Mouse (Mus musculus): ENCODE measurements around the gene Rhob.

The Rhob gene

GRCm38 (mm10) chr12:8499871-8500596, at the start of gene Rhob:
Gene Rhob, minus strand, starts transcription at chr12:8500009.
- DNase-seq (ENCODE audit: low read depth, low spot score), result peak; percentile 98
- H3K27me3 ChIP-seq (ENCODE audit: control insufficient read depth, insufficient read depth, low read length, poor library complexity, severe bottlenecking), result no peaks in the 10 kb centered on the region

GRCm38 (mm10) chr12:8547357-8547756, 47.5 kb upstream of the Rhob start:
- Histone ChIP-seq H3K27me3 (ENCODE audit: control insufficient read depth, insufficient read depth, low read length, poor library complexity, severe bottlenecking) (no peaks in the 10 kb centered on the region), H3K36me3 (ENCODE audit: control insufficient read depth, insufficient read depth, low read length, poor library complexity, severe bottlenecking) (no peaks in the 10 kb centered on the region)
- DNase-seq (ENCODE audit: low read depth, low spot score), result peak; percentile 88

More at GRCm38 (mm10) chr12:8499871-8500596, at the start of gene Rhob:
- no peaks in the 10 kb centered on the region for H3K36me3 ChIP-seq (ENCODE audit: control insufficient read depth, insufficient read depth, low read length, poor library complexity, severe bottlenecking)

GRCm38 (mm10) chr12:8546801-8547200, 47.0 kb upstream of the Rhob start:
- H3K27me3 ChIP-seq (ENCODE audit: control insufficient read depth, insufficient read depth, low read length, poor library complexity, severe bottlenecking), result no peaks in the 10 kb centered on the region
- H3K36me3 ChIP-seq (ENCODE audit: control insufficient read depth, insufficient read depth, low read length, poor library complexity, severe bottlenecking), result no peaks in the 10 kb centered on the region
- no peak for DNase-seq (ENCODE audit: low read depth, low spot score)

GRCm38 (mm10) chr12:8545066-8545610, 45.3 kb upstream of the Rhob start:
- no peaks in the 10 kb centered on the region for H3K36me3 ChIP-seq (ENCODE audit: control insufficient read depth, insufficient read depth, low read length, poor library complexity, severe bottlenecking)
- no peak for DNase-seq (ENCODE audit: low read depth, low spot score)
- H3K27me3 ChIP-seq (ENCODE audit: control insufficient read depth, insufficient read depth, low read length, poor library complexity, severe bottlenecking), result no peaks in the 10 kb centered on the region

- H3K36me3 ChIP-seq (ENCODE audit: control insufficient read depth, insufficient read depth, low read length, poor library complexity, severe bottlenecking), result no peaks in the 10 kb centered on the region
- H3K27me3 ChIP-seq (ENCODE audit: control insufficient read depth, insufficient read depth, low read length, poor library complexity, severe bottlenecking), result no peaks in the 10 kb centered on the region
- no peak for DNase-seq (ENCODE audit: low read depth, low spot score)
These were observed 42.6 kb upstream of the Rhob start for GRCm38 (mm10) chr12:8542371-8542770.

GRCm38 (mm10) chr12:8539471-8539870, 39.7 kb upstream of the Rhob start:
- H3K36me3 ChIP-seq (ENCODE audit: control insufficient read depth, insufficient read depth, low read length, poor library complexity, severe bottlenecking), result no peaks in the 10 kb centered on the region
- no peak for DNase-seq (ENCODE audit: low read depth, low spot score)
- H3K27me3 ChIP-seq (ENCODE audit: control insufficient read depth, insufficient read depth, low read length, poor library complexity, severe bottlenecking), result no peaks in the 10 kb centered on the region

GRCm38 (mm10) chr12:8537291-8537690, 37.5 kb upstream of the Rhob start:
- Histone ChIP-seq H3K36me3 (ENCODE audit: control insufficient read depth, insufficient read depth, low read length, poor library complexity, severe bottlenecking) (no peaks in the 10 kb centered on the region), H3K27me3 (ENCODE audit: control insufficient read depth, insufficient read depth, low read length, poor library complexity, severe bottlenecking) (no peaks in the 10 kb centered on the region)
- no peak for DNase-seq (ENCODE audit: low read depth, low spot score)

GRCm38 (mm10) chr12:8536221-8536965, 36.6 kb upstream of the Rhob start:
- Histone ChIP-seq H3K36me3 (ENCODE audit: control insufficient read depth, insufficient read depth, low read length, poor library complexity, severe bottlenecking) (no peaks in the 10 kb centered on the region), H3K27me3 (ENCODE audit: control insufficient read depth, insufficient read depth, low read length, poor library complexity, severe bottlenecking) (no peaks in the 10 kb centered on the region)
- no peak for DNase-seq (ENCODE audit: low read depth, low spot score)

GRCm38 (mm10) chr12:8535596-8535995, 35.8 kb upstream of the Rhob start:
- DNase-seq (ENCODE audit: low read depth, low spot score), result no peak
- Histone ChIP-seq H3K36me3 (ENCODE audit: control insufficient read depth, insufficient read depth, low read length, poor library complexity, severe bottlenecking) (no peaks in the 10 kb centered on the region), H3K27me3 (ENCODE audit: control insufficient read depth, insufficient read depth, low read length, poor library complexity, severe bottlenecking) (no peaks in the 10 kb centered on the region)

- no peak for DNase-seq (ENCODE audit: low read depth, low spot score)
- no peaks in the 10 kb centered on the region for H3K27me3 ChIP-seq (ENCODE audit: control insufficient read depth, insufficient read depth, low read length, poor library complexity, severe bottlenecking)
- H3K36me3 ChIP-seq (ENCODE audit: control insufficient read depth, insufficient read depth, low read length, poor library complexity, severe bottlenecking), result no peaks in the 10 kb centered on the region
These were observed 35.1 kb upstream of the Rhob start for GRCm38 (mm10) chr12:8534915-8535314.

GRCm38 (mm10) chr12:8527770-8528169, 28.0 kb upstream of the Rhob start:
- DNase-seq (ENCODE audit: low read depth, low spot score), result no peak
- Histone ChIP-seq H3K27me3 (ENCODE audit: control insufficient read depth, insufficient read depth, low read length, poor library complexity, severe bottlenecking) (no peaks in the 10 kb centered on the region), H3K36me3 (ENCODE audit: control insufficient read depth, insufficient read depth, low read length, poor library complexity, severe bottlenecking) (no peaks in the 10 kb centered on the region)

- H3K27me3 ChIP-seq (ENCODE audit: control insufficient read depth, insufficient read depth, low read length, poor library complexity, severe bottlenecking), result no peaks in the 10 kb centered on the region
- DNase-seq (ENCODE audit: low read depth, low spot score), result no peak
- H3K36me3 ChIP-seq (ENCODE audit: control insufficient read depth, insufficient read depth, low read length, poor library complexity, severe bottlenecking), result no peaks in the 10 kb centered on the region
These were observed 27.4 kb upstream of the Rhob start for GRCm38 (mm10) chr12:8527175-8527574.

GRCm38 (mm10) chr12:8524062-8524461, 24.3 kb upstream of the Rhob start:
- H3K36me3 ChIP-seq (ENCODE audit: control insufficient read depth, insufficient read depth, low read length, poor library complexity, severe bottlenecking), result no peaks in the 10 kb centered on the region
- no peaks in the 10 kb centered on the region for H3K27me3 ChIP-seq (ENCODE audit: control insufficient read depth, insufficient read depth, low read length, poor library complexity, severe bottlenecking)
- no peak for DNase-seq (ENCODE audit: low read depth, low spot score)

GRCm38 (mm10) chr12:8522711-8523110, 22.9 kb upstream of the Rhob start:
- no peaks in the 10 kb centered on the region for H3K36me3 ChIP-seq (ENCODE audit: control insufficient read depth, insufficient read depth, low read length, poor library complexity, severe bottlenecking)
- DNase-seq (ENCODE audit: low read depth, low spot score), result no peak
- no peaks in the 10 kb centered on the region for H3K27me3 ChIP-seq (ENCODE audit: control insufficient read depth, insufficient read depth, low read length, poor library complexity, severe bottlenecking)

- H3K36me3 ChIP-seq (ENCODE audit: control insufficient read depth, insufficient read depth, low read length, poor library complexity, severe bottlenecking), result no peaks in the 10 kb centered on the region
- H3K27me3 ChIP-seq (ENCODE audit: control insufficient read depth, insufficient read depth, low read length, poor library complexity, severe bottlenecking), result no peaks in the 10 kb centered on the region
- peak; percentile 56 for DNase-seq (ENCODE audit: low read depth, low spot score)
These were observed 21.7 kb upstream of the Rhob start for GRCm38 (mm10) chr12:8521375-8522047.
